ENCODE assay signal across 22 mouse cellular contexts in the genomic region with DNA sequence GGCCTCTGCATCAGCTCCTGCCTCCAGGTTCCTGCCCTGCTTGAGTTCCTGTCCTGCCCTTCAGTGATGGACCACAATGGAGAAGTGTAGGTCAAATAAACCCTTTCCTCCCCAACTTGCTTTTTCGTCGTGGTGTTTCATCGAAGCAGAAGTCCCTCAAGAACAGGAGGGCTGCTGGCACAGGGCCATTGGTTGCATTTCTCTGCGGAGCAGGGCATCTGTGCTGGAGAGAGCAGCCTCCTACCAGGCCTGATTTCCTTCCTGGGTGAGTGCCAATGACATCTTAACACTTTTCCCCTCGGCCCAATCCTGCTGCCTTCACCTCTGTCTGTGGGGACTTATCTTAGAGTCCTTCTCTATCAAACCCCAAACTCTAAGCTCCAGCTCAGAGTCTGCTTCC. TPM values are rescaled to one million over a fixed set of nuclear protein-coding genes. Genes with fewer than 3 reads are reported as not detected.
"Had no signal": no experiment of that assay in that cellular context is flagged by ENCODE, and none has a peak within 500 bp of the region (broad histone marks: within the 10 kb centered on the region; RNA-seq: fewer than 3 reads in every experiment).

No protein-coding gene starts in this region.

- H3K9me3 ChIP-seq: liver, embryonic 15.5 days; lung, embryonic 15.5 days; megakaryocyte, embryonic 14.5 days; midbrain, embryonic 12.5 days; neural tube, embryonic 13.5 days; neural tube, embryonic 15.5 days had no signal

- H3K36me3 ChIP-seq: liver, embryonic 15.5 days; lung, embryonic 15.5 days; midbrain, embryonic 12.5 days; neural tube, embryonic 13.5 days; neural tube, embryonic 15.5 days had no signal

- H3K4me3 ChIP-seq: liver, embryonic 15.5 days; lung, embryonic 15.5 days; megakaryocyte, embryonic 14.5 days; midbrain, embryonic 12.5 days; myocyte; neural tube, embryonic 13.5 days; neural tube, embryonic 15.5 days had no signal

- H3K4me2 ChIP-seq: liver, embryonic 15.5 days; lung, embryonic 15.5 days; midbrain, embryonic 12.5 days; neural tube, embryonic 13.5 days; neural tube, embryonic 15.5 days had no signal

- H3K9ac ChIP-seq: liver, embryonic 15.5 days; liver, postnatal 0 days; lung, embryonic 15.5 days; midbrain, embryonic 12.5 days; neural tube, embryonic 13.5 days; neural tube, embryonic 15.5 days had no signal

- H3K4me1 ChIP-seq: liver, embryonic 15.5 days had no signal

- H3K27ac ChIP-seq: liver, embryonic 15.5 days; lung, embryonic 15.5 days; macrophage; midbrain, embryonic 12.5 days; neural tube, embryonic 13.5 days; neural tube, embryonic 15.5 days had no signal

- DNase-seq: liver, postnatal 0 days; lung, adult 2 months; lung, postnatal 14 days; lung, postnatal 36 days; midbrain, embryonic 14.5 days; retina, postnatal 1 day; right cerebral cortex, postnatal 14 days; spleen, adult 18-20 months; thymus, adult 18-20 months; thymus, postnatal 14 days; thymus, postnatal 36 days had no signal

- ATAC-seq: liver, postnatal 0 days; lung, postnatal 0 days; midbrain, embryonic 16.5 days had no signal

- H3K27me3 ChIP-seq: lung, embryonic 15.5 days; midbrain, embryonic 12.5 days; neural tube, embryonic 13.5 days; neural tube, embryonic 15.5 days had no signal

RNA-seq across cellular contexts. Expression of a gene that starts 25.7 kb away (rescaled TPM):
- total RNA-seq: megakaryocyte progenitor cell, adult 5-6 weeks had no signal
- polyA plus RNA-seq: liver, postnatal 0 days; macrophage had no signal
